Mouse (Mus musculus) MEL (cell line): ENCODE measurements around the gene Eif4e1b. TPM values are rescaled to one million over a fixed set of nuclear protein-coding genes. Genes with fewer than 3 reads are reported as not detected.

Source experiments
- DNase-seq: peaks from one replicate; pipeline ENCODE4 v3.0.0; 2011; ENCODE audit warnings: low read depth, low spot score
- H3K27ac ChIP-seq: 2 replicates; pipeline ENCODE4 v1.5.1; 2012; ENCODE audit warnings: low read depth, mild to moderate bottlenecking, control low read depth, low read length, moderate library complexity; ENCODE audit not compliant: control insufficient read depth
- H3K27me3 ChIP-seq, 2 experiments: fragments of 150-350 bp in 1 of 2; sonication (generic) in 1 of 2; 2 replicates each; pipeline ENCODE4 v1.6.1; 2012; ENCODE audit warnings: low read length in 2 of 2, mild to moderate bottlenecking in 2 of 2, improper control_type of control experiment in 1 of 2, moderate library complexity in 1 of 2; ENCODE audit not compliant: insufficient read depth in 2 of 2, control insufficient read depth in 1 of 2
- H3K36me3 ChIP-seq, 2 experiments: 2 replicates each; pipeline ENCODE4 v1.6.1; 2012 to 2014; ENCODE audit warnings: low read length in 2 of 2, improper control_type of control experiment in 1 of 2, inconsistent platforms in 1 of 2, mild to moderate bottlenecking in 1 of 2; ENCODE audit not compliant: insufficient read depth in 2 of 2, control insufficient read depth in 1 of 2
- H3K4me1 ChIP-seq, 2 experiments: fragments of 150-350 bp in 1 of 2; sonication (generic) in 1 of 2; 2 replicates each; pipeline ENCODE4 v1.6.1; 2012; ENCODE audit warnings: low read length in 2 of 2, improper control_type of control experiment in 1 of 2, mild to moderate bottlenecking in 1 of 2; ENCODE audit not compliant: insufficient read depth in 2 of 2, control insufficient read depth in 1 of 2
- H3K4me3 ChIP-seq, 2 experiments: fragments of 150-350 bp in 1 of 2; sonication (generic) in 1 of 2; 2 replicates each; pipeline ENCODE4 v1.5.1; 2012; ENCODE audit warnings: low read depth in 2 of 2, low read length in 2 of 2, mild to moderate bottlenecking in 2 of 2, moderate library complexity in 2 of 2, control low read depth in 1 of 2, improper control_type of control experiment in 1 of 2; ENCODE audit not compliant: control insufficient read depth in 1 of 2, insufficient read depth in 1 of 2
- H3K79me2 ChIP-seq: 2 replicates; pipeline ENCODE4 v1.6.1; 2012; ENCODE audit warnings: mild to moderate bottlenecking, low read length, moderate library complexity; ENCODE audit not compliant: control insufficient read depth, poor library complexity, insufficient read depth
- H3K9ac ChIP-seq: 2 replicates; pipeline ENCODE4 v1.6.1; 2012; ENCODE audit warnings: low read depth, mild to moderate bottlenecking, control low read depth, low read length, moderate library complexity; ENCODE audit not compliant: control insufficient read depth, poor library complexity, severe bottlenecking
- H3K9me3 ChIP-seq: fragments of 150-350 bp; sonication (generic); replicated peaks from 2 replicates; pipeline ENCODE4 v1.6.1; 2012; ENCODE audit warnings: mild to moderate bottlenecking, low read length, improper control_type of control experiment, moderate library complexity; ENCODE audit not compliant: insufficient read depth
- CHD1 ChIP-seq: IDR thresholded peaks from 2 replicates; pipeline ENCODE4 v1.6.1; 2012; ENCODE audit warnings: low read depth, mild to moderate bottlenecking, inconsistent platforms, low read length, improper control_type of control experiment
- CTCF ChIP-seq, 3 experiments: IDR thresholded peaks in 2 of 3; conservative IDR thresholded peaks in 1 of 3; 2 replicates each; pipeline ENCODE4 v1.5.1; 2011 to 2012; ENCODE audit warnings: low read length in 3 of 3, low read depth in 2 of 3, mild to moderate bottlenecking in 2 of 3, improper control_type of control experiment in 1 of 3, inconsistent platforms in 1 of 3, mixed read lengths in 1 of 3, moderate library complexity in 1 of 3; ENCODE audit not compliant: control insufficient read depth in 1 of 3, insufficient read depth in 1 of 3, poor library complexity in 1 of 3, severe bottlenecking in 1 of 3
- MAX ChIP-seq: IDR thresholded peaks from 2 replicates; pipeline ENCODE4 v1.6.1; 2011; ENCODE audit warnings: low read length, improper control_type of control experiment
- MXI1 ChIP-seq: IDR thresholded peaks from 2 replicates; pipeline ENCODE4 v1.6.1; 2011; ENCODE audit warnings: mild to moderate bottlenecking, low read depth, low read length, improper control_type of control experiment
- MYB ChIP-seq: IDR thresholded peaks from 2 replicates; pipeline ENCODE4 v1.6.1; 2011; ENCODE audit warnings: mild to moderate bottlenecking, low read depth, low read length, improper control_type of control experiment
- POLR2AphosphoS5 ChIP-seq: IDR thresholded peaks from 2 replicates; pipeline ENCODE4 v1.6.1; 2012; ENCODE audit warnings: low read depth, borderline replicate concordance, mild to moderate bottlenecking, inconsistent platforms, low read length, moderate library complexity, mixed read lengths
- SMC3 ChIP-seq: IDR thresholded peaks from 2 replicates; pipeline ENCODE4 v1.6.1; 2011; ENCODE audit warnings: low read depth, low read length, improper control_type of control experiment
- ZC3H11A ChIP-seq: IDR thresholded peaks from 2 replicates; pipeline ENCODE4 v1.6.1; 2012; ENCODE audit warnings: low read depth, mild to moderate bottlenecking, inconsistent platforms, low read length, improper control_type of control experiment
- ZKSCAN1 ChIP-seq: IDR thresholded peaks from 2 replicates; pipeline ENCODE4 v1.6.1; 2012; ENCODE audit warnings: low read depth, mild to moderate bottlenecking, inconsistent platforms, low read length, improper control_type of control experiment, moderate library complexity
- ZMIZ1 ChIP-seq: IDR thresholded peaks from 2 replicates; pipeline ENCODE4 v1.6.1; 2012; ENCODE audit warnings: low read depth, mild to moderate bottlenecking, inconsistent platforms, low read length, improper control_type of control experiment, moderate library complexity
- polyA plus RNA-seq, 2 experiments: library from polyadenylated mRNA; stranded (reverse) in 1 of 2; unstranded in 1 of 2; fragments of >175 nt in 1 of 2; fragments of >200 nt in 1 of 2; gene quantifications; 2 replicates each; pipeline versions ENCODE4 v1.2.1 to v1.2.4; 2012; ENCODE audit warnings: low replicate concordance in 2 of 2, low read depth in 1 of 2; ENCODE audit not compliant: insufficient read length in 2 of 2, insufficient read depth in 1 of 2, missing spikeins in 1 of 2
- total RNA-seq: library from RNA; depleted of rRNA; stranded (reverse); fragments of 300-350 nt; gene quantifications from 2 replicates; pipeline ENCODE4 v1.2.3, GENCODE M21; 2012

Gene Eif4e1b
- total and polyA plus RNA-seq, 3 experiments, result not detected

GRCm38 (mm10) chr13:54792259-54793230 lies 8.7 kb downstream of the Eif4e1b start:
- Histone ChIP-seq H3K27ac (no peak overlapping the region), H3K9ac (no peak overlapping the region), H3K4me1 (peaks cover 0 to 5% of the 10 kb centered on the region in 2 experiments; a peak in 2 of 4 replicates), H3K27me3 (no peaks in the 10 kb centered on the region), H3K36me3 (no peaks in the 10 kb centered on the region; a peak in 1 of 4 replicates), H3K4me3 (no peak overlapping the region), H3K79me2 (no peaks in the 10 kb centered on the region; the same call in 1 of the 2 replicates), H3K9me3 (no peaks in the 10 kb centered on the region)
- DNase-seq, result no peak
- no peak for TF ChIP-seq ZKSCAN1
- TF ChIP-seq MAX, result no peak
- TF ChIP-seq CTCF (IDR thresholded peaks at IDR 0.05 in 2 of 3, conservative IDR thresholded peaks at IDR 0.05 in 1 of 3; ENCODE audit: control insufficient read depth in 1 of 3, insufficient read depth in 1 of 3, low read depth in 2 of 3, low read length in 3 of 3, poor library complexity in 1 of 3, severe bottlenecking in 1 of 3), result peak in 2 of 3 experiments; percentile 8 to 31; a peak in 2 of 6 replicates

- no peak overlapping the region for H3K9ac ChIP-seq
- no peak overlapping the region for H3K4me3 ChIP-seq
- no peak for DNase-seq
- TF ChIP-seq MYB (no peak), ZMIZ1 (no peak), MXI1 (no peak), POLR2AphosphoS5 (no peak)
- H3K27me3 ChIP-seq, result no peaks in the 10 kb centered on the region
- no peak overlapping the region for H3K27ac ChIP-seq
- H3K4me1 ChIP-seq, result peaks cover 2 to 11% of the 10 kb centered on the region in 2 experiments
- H3K36me3 ChIP-seq, result no peaks in the 10 kb centered on the region; a peak in 1 of 4 replicates
- no peaks in the 10 kb centered on the region; the same call in 1 of the 2 replicates for H3K79me2 ChIP-seq
- no peaks in the 10 kb centered on the region for H3K9me3 ChIP-seq
Observed at GRCm38 (mm10) chr13:54794002-54794577, 10.3 kb downstream of the Eif4e1b start.

- Histone ChIP-seq H3K4me1 (peaks cover 2 to 15% of the 10 kb centered on the region in 2 experiments; a peak in 3 of 4 replicates), H3K27me3 (no peaks in the 10 kb centered on the region), H3K9me3 (no peaks in the 10 kb centered on the region), H3K4me3 (no peak overlapping the region), H3K79me2 (no peaks in the 10 kb centered on the region), H3K9ac (no peak overlapping the region), H3K36me3 (no peaks in the 10 kb centered on the region; a peak in 1 of 4 replicates), H3K27ac (no peak overlapping the region)
- DNase-seq, result no peak
- no peak for TF ChIP-seq CHD1
- no peak for TF ChIP-seq SMC3
- TF ChIP-seq CTCF (IDR thresholded peaks at IDR 0.05 in 2 of 3, conservative IDR thresholded peaks at IDR 0.05 in 1 of 3; ENCODE audit: control insufficient read depth in 1 of 3, insufficient read depth in 1 of 3, low read depth in 2 of 3, low read length in 3 of 3, poor library complexity in 1 of 3, severe bottlenecking in 1 of 3), result peak in 1 of 3 experiments; percentile 5; a peak in 1 of 6 replicates
- TF ChIP-seq ZC3H11A, result no peak
Observed at GRCm38 (mm10) chr13:54794843-54795242, 11.0 kb downstream of the Eif4e1b start.
